Mouse (Mus musculus): ENCODE results near the gene Kcnq2.

Kcnq2 gene

DNA sequence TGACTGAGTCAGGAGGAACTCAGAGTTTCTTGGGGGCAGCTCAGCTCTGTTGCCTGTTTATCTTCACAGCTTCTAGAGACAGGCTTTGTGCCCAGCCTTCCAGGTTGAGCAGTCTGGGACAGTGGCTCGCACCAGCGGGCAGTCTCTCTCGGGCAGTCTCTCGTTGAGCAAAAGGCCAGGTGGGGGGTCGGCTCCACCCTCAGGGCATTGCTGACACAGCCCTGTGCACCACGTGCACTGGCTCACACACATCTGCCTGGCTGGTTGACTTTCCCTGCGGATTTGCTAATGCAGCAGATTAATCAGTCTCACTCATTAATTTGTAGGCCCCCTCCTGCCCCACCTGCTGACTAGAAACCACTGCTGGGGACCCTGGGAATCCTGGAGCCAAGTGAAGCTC is 93.2 kb downstream of the Kcnq2 start:
- DNase-seq (ENCODE audit: low read depth), result no peak

GRCm38 (mm10) chr2:181039356-181039680 is 95.8 kb downstream of the Kcnq2 start:
- DNase-seq (ENCODE audit: low read depth), result no peak

DNA sequence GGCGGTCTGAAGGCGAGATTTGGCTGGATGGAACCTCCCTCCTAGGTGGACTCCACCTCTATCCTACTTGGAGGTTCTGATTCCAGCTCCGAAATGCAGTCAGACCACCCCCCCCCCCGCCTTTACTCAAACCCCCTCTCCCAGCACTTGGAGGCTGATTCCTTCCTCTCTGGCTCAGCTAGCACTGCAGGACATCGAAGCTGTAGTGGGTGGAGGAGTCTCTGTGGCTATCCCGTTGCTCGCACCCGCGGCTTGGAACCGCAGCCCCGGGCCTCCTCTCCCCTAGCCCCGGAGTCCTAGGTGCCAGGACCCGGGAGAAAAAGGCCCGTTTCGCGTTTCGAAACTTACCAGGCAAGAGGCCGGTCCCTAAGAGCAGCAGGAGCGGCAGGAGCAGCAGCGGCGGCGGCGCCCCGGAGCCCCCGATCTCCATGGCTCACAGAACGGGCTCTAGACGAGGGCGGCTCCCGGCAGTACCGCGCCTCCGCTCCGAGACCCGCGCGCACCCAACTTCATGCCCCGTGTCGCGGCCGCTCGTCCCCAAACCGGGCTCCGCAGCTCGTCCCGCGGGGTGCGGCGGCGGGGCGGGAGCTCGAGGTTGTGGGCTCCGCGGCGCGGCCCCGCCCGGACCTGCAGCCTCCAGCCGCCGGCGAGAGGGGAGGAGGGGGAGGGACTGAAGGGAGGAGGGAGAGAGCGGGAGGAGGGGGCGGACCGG is 96.3 kb downstream of the Kcnq2 start:
- no peak for DNase-seq (ENCODE audit: low read depth)

DNA sequence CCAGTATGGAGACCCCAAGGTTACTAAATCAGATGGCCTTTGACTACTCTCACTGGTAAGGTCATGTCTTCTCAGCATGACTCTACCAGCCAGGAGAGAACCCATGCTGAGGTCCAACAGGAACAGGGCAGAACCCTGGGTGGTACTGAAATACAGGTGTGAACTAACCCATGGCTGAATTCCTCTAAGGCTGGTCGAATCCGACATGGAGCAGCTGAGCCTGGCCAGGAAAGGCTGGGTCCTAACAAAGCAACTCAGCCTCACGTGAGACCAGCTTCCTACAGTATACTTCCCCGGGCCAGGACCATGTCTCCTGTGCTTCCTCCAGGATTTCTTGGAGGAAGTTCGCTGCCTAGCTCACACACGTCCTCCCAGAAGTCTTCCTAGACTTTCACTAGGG is 98.5 kb downstream of the Kcnq2 start:
- DNase-seq (ENCODE audit: low read depth), result no peak

- DNase-seq (ENCODE audit: low read depth), result no peak
Measured at GRCm38 (mm10) chr2:181035186-181035585, 99.9 kb downstream of the Kcnq2 start.

GRCm38 (mm10) chr2:181033310-181033709 is 101.8 kb downstream of the Kcnq2 start:
- no peak for DNase-seq (ENCODE audit: low read depth)

DNA sequence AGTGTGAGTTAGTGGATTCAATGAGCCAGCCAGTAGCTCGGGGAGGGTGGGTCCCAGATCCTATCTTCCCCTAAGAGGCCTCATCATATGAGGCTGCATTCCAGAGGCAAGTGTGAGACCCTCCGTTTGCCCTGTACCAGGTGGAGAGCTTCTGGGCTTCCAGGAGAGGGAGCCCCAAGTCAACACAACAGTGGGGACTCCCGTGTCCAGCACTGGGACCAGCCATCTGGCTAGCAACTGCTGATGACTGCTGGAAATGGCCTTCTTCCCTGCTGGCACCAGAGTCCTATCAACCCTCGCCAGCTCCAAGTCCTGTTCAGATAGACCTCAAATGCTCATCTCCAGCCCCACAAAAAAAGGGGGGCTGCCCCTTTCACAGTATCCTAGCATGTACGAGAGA is 102.7 kb downstream of the Kcnq2 start:
- no peak for DNase-seq (ENCODE audit: low read depth)

- DNase-seq (ENCODE audit: low read depth), result no peak
Measured at GRCm38 (mm10) chr2:181031406-181031934, 103.6 kb downstream of the Kcnq2 start.
